Mouse (Mus musculus): ENCODE data around the gene Cyp8b1. TPM values are rescaled to one million over a fixed set of nuclear protein-coding genes. Genes with fewer than 3 reads are reported as not detected.
A peak's percentile ranks its signal among the peaks of the same experiment; 100 is the strongest.

Cyp8b1 gene
- polyA plus RNA-seq, 1 experiment from 2014 or later: not detected

GRCm38 (mm10) chr9:121880840-121881239 lies 35.3 kb downstream of the Cyp8b1 start:
- no peak overlapping the region for H3K4me3 ChIP-seq
- no peak for ATAC-seq (replicated peaks)
- H3K9ac ChIP-seq: no peak overlapping the region
- H3K27me3 ChIP-seq (replicated peaks): 0 out of 2 replicates have a peak, but pooled peaks cover 2% of the 10 kb centered on the region
- H3K27ac ChIP-seq: no peak overlapping the region
- H3K9me3 ChIP-seq: no peaks in the 10 kb centered on the region
- peak overlapping the region; percentile 24 for H3K4me2 ChIP-seq
- WGBS: 19% methylated on average over 14 of the region's 14 CpGs
- H3K36me3 ChIP-seq (replicated peaks): no peaks in the 10 kb centered on the region
- no peaks in the 10 kb centered on the region for H3K4me1 ChIP-seq

GRCm38 (mm10) chr9:121877052-121877740 lies 38.9 kb downstream of the Cyp8b1 start:
- no peak overlapping the region for H3K27ac ChIP-seq
- 23% methylated on average over 3 of the region's 3 CpGs for WGBS
- no peaks in the 10 kb centered on the region for H3K4me1 ChIP-seq
- ATAC-seq (replicated peaks): no peak
- H3K4me3 ChIP-seq: no peak overlapping the region
- H3K36me3 ChIP-seq (replicated peaks): no peaks in the 10 kb centered on the region
- no peaks in the 10 kb centered on the region for H3K9me3 ChIP-seq
- H3K4me2 ChIP-seq: no peak overlapping the region
- H3K9ac ChIP-seq: no peak overlapping the region
- H3K27me3 ChIP-seq (replicated peaks): 0 out of 2 replicates have a peak, but pooled peaks cover 2% of the 10 kb centered on the region

- H3K36me3 ChIP-seq (replicated peaks): no peaks in the 10 kb centered on the region
- H3K4me1 ChIP-seq: no peaks in the 10 kb centered on the region
- no peak overlapping the region for H3K9ac ChIP-seq
- no peak for ATAC-seq (replicated peaks)
- no peaks in the 10 kb centered on the region for H3K27me3 ChIP-seq (replicated peaks)
- H3K4me3 ChIP-seq: no peak overlapping the region
- no peak overlapping the region for H3K27ac ChIP-seq
- no peaks in the 10 kb centered on the region for H3K9me3 ChIP-seq
- H3K4me2 ChIP-seq: no peak overlapping the region
Observed at GRCm38 (mm10) chr9:121873578-121873977, 42.5 kb downstream of the Cyp8b1 start.

- Histone ChIP-seq H3K4me2 (no peak overlapping the region), H3K27me3 (replicated peaks) (no peaks in the 10 kb centered on the region), H3K27ac (no peak overlapping the region), H3K4me1 (no peaks in the 10 kb centered on the region), H3K4me3 (no peak overlapping the region), H3K9me3 (no peaks in the 10 kb centered on the region), H3K9ac (no peak overlapping the region), H3K36me3 (replicated peaks) (no peaks in the 10 kb centered on the region)
- 88% methylated on average over 2 of the region's 2 CpGs for WGBS
- no peak for ATAC-seq (replicated peaks)
Observed at GRCm38 (mm10) chr9:121872062-121872683, 43.9 kb downstream of the Cyp8b1 start.

- H3K4me1 ChIP-seq: no peaks in the 10 kb centered on the region
- H3K27me3 ChIP-seq (replicated peaks): no peaks in the 10 kb centered on the region
- 64% methylated on average over 4 of the region's 4 CpGs for WGBS
- H3K4me3 ChIP-seq: no peak overlapping the region
- no peak for ATAC-seq (replicated peaks)
- no peaks in the 10 kb centered on the region for H3K9me3 ChIP-seq
- no peak overlapping the region for H3K4me2 ChIP-seq
- H3K9ac ChIP-seq: no peak overlapping the region
- no peaks in the 10 kb centered on the region for H3K36me3 ChIP-seq (replicated peaks)
- no peak overlapping the region for H3K27ac ChIP-seq
Observed at GRCm38 (mm10) chr9:121869973-121870515, 46.1 kb downstream of the Cyp8b1 start.

GRCm38 (mm10) chr9:121869432-121869831 lies 46.7 kb downstream of the Cyp8b1 start:
- Histone ChIP-seq H3K4me1 (no peaks in the 10 kb centered on the region), H3K4me2 (no peak overlapping the region), H3K27me3 (replicated peaks) (no peaks in the 10 kb centered on the region), H3K27ac (no peak overlapping the region), H3K9ac (no peak overlapping the region), H3K9me3 (no peaks in the 10 kb centered on the region), H3K36me3 (replicated peaks) (no peaks in the 10 kb centered on the region), H3K4me3 (no peak overlapping the region)
- WGBS: 89% methylated on average over 5 of the region's 5 CpGs
- ATAC-seq (replicated peaks): no peak

- H3K36me3 ChIP-seq (replicated peaks): no peaks in the 10 kb centered on the region
- H3K4me1 ChIP-seq: no peaks in the 10 kb centered on the region
- H3K27ac ChIP-seq: no peak overlapping the region
- WGBS: 84% methylated on average over 6 of the region's 6 CpGs
- ATAC-seq (replicated peaks): no peak
- no peak overlapping the region for H3K4me2 ChIP-seq
- no peak overlapping the region for H3K9ac ChIP-seq
- H3K4me3 ChIP-seq: no peak overlapping the region
- H3K9me3 ChIP-seq: no peaks in the 10 kb centered on the region
- H3K27me3 ChIP-seq (replicated peaks): no peaks in the 10 kb centered on the region
Observed at GRCm38 (mm10) chr9:121868236-121868635, 47.9 kb downstream of the Cyp8b1 start.

GRCm38 (mm10) chr9:121867632-121868031 lies 48.5 kb downstream of the Cyp8b1 start:
- Histone ChIP-seq H3K4me3 (no peak overlapping the region), H3K4me1 (no peaks in the 10 kb centered on the region), H3K9me3 (no peaks in the 10 kb centered on the region), H3K27ac (no peak overlapping the region), H3K9ac (no peak overlapping the region), H3K36me3 (replicated peaks) (no peaks in the 10 kb centered on the region), H3K27me3 (replicated peaks) (no peaks in the 10 kb centered on the region), H3K4me2 (no peak overlapping the region)
- WGBS: 93% methylated on average over 6 of the region's 6 CpGs
- no peak for ATAC-seq (replicated peaks)

- no peak overlapping the region for H3K4me3 ChIP-seq
- no peaks in the 10 kb centered on the region for H3K9me3 ChIP-seq
- H3K4me2 ChIP-seq: no peak overlapping the region
- ATAC-seq (replicated peaks): no peak
- H3K27ac ChIP-seq: no peak overlapping the region
- no peaks in the 10 kb centered on the region for H3K27me3 ChIP-seq (replicated peaks)
- no peaks in the 10 kb centered on the region for H3K36me3 ChIP-seq (replicated peaks)
- WGBS: 53% methylated on average over 3 of the region's 3 CpGs
- H3K9ac ChIP-seq: no peak overlapping the region
- no peaks in the 10 kb centered on the region for H3K4me1 ChIP-seq
Observed at GRCm38 (mm10) chr9:121865425-121866008, 50.6 kb downstream of the Cyp8b1 start.

- H3K27ac ChIP-seq: no peak overlapping the region
- no peaks in the 10 kb centered on the region for H3K36me3 ChIP-seq (replicated peaks)
- H3K27me3 ChIP-seq (replicated peaks): no peaks in the 10 kb centered on the region
- no peaks in the 10 kb centered on the region for H3K9me3 ChIP-seq
- no peak for ATAC-seq (replicated peaks)
- H3K4me1 ChIP-seq: no peaks in the 10 kb centered on the region
- H3K4me2 ChIP-seq: no peak overlapping the region
- H3K4me3 ChIP-seq: no peak overlapping the region
- WGBS: 72% methylated on average over 4 of the region's 4 CpGs
- H3K9ac ChIP-seq: no peak overlapping the region
Observed at GRCm38 (mm10) chr9:121864837-121865236, 51.3 kb downstream of the Cyp8b1 start.

Measured in midbrain, embryonic 15.5 days (tissue).